Mouse (Mus musculus): ENCODE data around the gene 2310022B05Rik.

DNA sequence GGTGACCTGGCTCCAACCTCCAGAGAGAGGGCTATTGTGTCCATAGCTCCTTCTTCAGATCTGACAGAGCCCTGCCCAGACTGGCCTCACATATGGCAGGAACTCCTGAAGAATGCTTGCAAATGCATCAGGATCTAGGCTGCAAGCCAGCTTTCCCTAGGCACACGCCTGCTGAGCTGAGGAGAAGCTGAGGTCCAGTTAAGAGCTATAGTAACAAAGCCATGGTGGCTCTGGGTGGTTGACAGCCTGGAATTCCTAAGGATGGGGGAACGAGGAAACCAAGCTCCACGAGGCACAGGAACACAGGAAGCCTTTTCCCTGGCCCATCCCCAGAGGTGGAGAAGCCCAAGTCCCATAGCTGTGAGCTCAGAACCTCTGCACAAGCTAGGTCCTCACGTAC lies 10.6 kb downstream of the 2310022B05Rik start:
- no peak for TF ChIP-seq CTCF (conservative IDR thresholded peaks at IDR 0.05; ENCODE audit: low read length)
- no peak for TF ChIP-seq POU5F1 (IDR thresholded peaks at IDR 0.05; ENCODE audit: borderline replicate concordance, low read length)
